Mouse (Mus musculus) right cerebral cortex, postnatal 4 days (tissue): ENCODE data around the gene Gm5741.
"Not testable (repeated sequence)": the region's sequence is repeated elsewhere in the genome, so short reads cannot be mapped to it uniquely, and the experiment has no call there.

Experiments used
- DNase-seq: peaks from one replicate; pipeline ENCODE4 v3.0.0-alpha.2; 2022

The Gm5741 gene

DNA sequence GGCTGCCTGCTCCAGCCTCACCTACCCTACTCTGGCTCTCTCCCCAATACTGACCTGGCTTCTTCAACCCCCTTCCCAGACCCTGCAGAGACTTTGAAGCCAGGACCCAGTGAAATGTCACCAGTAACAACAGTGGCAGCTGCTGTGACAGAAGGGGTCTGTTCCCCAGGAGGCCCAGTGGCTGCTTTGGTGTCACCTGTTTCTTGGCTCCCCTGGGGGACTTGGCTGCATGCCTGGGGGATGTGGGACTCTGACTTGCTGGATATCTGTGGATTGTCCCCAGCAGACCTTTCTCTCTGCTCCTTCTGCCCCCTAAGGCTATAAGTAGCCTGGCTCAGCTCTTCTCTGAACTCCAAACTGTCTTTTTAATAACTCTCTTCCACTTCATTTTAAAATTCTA is at the start of gene Gm5741:
Gm5741 (minus strand) TSS at position 1 of the 400 bp plus-strand sequence.
- DNase-seq, result no peak

- no peak for DNase-seq
These were observed 49.2 kb upstream of the Gm5741 start for GRCm38 (mm10) chr8:85116984-85117383.

- no peak for DNase-seq
These were observed 47.7 kb upstream of the Gm5741 start for GRCm38 (mm10) chr8:85115501-85115900.

GRCm38 (mm10) chr8:85113241-85113640 is 45.5 kb upstream of the Gm5741 start:
- no peak for DNase-seq

- no peak for DNase-seq
These were observed 32.4 kb upstream of the Gm5741 start for GRCm38 (mm10) chr8:85100076-85100665.

DNA sequence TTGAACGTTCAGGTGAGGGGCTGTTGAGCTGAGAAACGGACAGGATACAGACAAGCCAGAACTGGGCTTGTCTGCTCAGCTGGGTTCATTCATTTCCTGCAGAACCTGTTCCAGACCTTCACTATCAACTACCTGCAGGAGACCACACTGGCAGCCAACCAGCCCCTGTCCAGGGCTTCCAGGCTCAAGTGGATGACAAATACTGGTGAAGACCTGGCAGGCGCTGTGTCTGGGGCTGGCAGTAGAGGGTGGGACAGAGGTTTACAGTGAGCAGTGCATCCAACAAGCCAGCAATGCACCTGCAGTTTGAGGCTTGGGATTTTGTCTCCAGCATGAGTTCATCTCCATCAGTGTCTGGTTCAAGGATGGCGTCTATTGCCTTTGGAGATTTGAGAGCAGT is 29.1 kb upstream of the Gm5741 start:
- no peak for DNase-seq

DNA sequence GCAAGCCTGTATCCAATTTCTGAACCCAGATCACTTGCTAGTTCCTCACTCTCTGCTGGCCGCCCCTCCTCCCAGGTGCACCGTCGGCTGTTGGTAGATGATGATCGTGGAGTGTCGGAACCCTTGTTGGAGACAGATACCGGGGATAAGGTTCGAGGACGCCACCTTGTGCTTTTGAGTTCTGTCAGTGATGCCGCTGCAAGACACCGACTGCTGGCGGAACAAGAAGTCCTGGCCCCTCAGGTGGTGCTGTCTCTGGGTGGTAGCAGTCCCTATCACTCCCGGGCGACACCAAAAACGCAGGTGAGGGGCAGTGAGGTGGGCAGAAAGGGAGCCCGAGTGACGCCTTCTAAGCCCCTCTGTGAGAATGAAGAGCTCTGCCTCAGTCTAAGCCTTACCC is 28.4 kb upstream of the Gm5741 start:
- DNase-seq, result no peak

GRCm38 (mm10) chr8:85095566-85095965 is 27.8 kb upstream of the Gm5741 start:
- no peak for DNase-seq

DNA sequence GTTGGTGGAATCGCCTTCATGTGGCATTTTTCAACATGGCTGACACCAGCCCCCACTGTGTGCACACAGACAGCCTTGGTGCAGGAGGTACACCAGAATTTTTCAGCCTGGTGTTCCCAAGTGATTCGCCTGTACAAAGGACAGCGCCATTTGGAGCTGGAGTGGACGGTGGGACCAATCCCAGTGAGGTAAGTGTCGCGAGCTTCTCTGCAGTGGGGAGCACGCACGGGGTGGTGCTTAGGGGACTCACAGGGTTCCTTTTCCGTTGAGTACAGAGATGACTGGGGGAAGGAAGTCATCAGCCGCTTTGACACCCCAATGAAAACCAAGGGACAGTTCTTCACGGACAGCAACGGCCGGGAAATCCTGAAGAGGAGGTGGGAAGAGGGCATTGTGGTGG is 27.3 kb upstream of the Gm5741 start:
- no peak for DNase-seq

DNA sequence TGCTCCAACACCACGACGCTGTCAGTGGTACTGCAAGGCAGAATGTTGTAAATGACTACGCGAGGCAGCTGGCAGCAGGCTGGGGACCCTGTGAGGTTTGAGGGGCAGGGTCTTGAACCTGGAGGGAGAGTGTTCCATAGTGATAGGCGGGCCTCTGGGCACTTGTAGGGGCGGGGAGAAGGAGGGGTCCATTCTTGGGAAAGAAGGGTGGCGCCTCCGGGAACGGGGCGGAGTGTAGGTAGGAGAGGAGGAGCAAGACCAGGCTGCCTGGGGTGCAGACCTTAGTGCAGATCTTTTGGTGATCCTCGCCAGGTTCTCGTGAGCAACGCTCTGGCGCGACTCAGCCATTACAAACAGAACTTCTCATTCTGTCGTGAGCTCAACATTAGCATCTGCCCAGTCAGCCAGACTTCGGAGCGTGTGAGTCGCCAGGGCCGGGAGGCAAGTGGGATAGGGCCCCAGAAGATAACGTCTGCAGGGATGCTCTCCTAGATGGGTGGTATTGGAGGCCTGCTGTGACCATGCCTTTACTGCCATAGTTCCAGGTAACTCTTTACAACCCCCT is 23.8 kb upstream of the Gm5741 start:
- no peak for DNase-seq

DNA sequence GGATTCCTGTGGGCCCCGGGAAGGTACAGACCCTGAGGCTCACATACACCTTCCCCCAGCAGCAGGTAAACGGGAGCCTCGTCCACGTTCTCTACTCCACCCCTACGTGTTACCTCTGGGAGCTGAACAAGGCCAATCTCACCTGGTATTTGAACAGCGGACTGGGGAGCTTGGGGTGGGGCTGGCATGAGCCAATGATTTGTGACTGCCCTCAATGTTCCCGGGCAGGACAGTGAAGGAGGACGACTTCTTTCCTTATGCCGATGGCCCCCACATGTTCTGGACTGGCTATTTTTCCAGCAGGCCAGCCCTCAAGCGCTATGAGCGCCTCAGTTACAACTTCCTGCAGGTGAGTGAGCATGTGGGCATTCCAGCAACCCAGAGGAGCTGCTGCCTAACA is 23.1 kb upstream of the Gm5741 start:
- DNase-seq, result no peak

DNA sequence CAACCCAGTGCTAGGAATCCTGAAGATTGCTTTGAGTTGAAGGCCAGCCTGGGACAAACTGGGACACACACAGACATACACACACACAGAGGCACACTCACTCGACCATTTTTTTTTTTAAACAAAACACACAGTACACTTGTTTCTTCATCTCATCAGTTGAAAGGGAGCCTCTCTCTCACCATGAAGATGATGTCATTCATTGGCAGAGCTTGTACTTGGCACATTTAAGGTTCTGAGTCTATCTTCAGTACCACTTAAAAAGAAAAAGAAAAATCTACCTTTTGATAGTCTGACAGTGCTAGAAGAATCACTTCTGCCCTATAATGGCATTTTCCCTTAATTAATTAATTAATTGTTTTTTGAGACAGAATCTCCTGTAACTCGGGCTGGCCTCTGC is 21.0 kb upstream of the Gm5741 start:
- no peak for DNase-seq

DNA sequence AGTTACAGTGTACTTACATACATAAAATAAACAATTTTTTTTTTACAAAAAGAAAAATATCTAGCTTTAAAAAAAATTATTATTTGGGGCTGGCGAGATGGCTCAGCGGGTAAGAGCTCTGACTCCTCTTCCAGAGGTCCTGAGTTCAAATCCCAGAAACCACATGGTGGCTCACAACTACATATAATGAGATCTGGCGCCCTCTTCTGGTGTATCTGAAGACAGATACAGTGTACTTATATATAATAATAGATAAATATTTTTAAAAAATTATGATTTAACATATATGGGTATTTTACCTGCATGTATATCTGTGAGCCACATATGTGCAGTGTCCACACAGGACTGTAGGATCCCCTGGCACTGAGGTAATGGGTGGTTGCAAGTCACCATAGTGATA is 18.5 kb upstream of the Gm5741 start:
- no peak for DNase-seq

GRCm38 (mm10) chr8:85084633-85085032 is 16.9 kb upstream of the Gm5741 start:
- DNase-seq, result no peak

DNA sequence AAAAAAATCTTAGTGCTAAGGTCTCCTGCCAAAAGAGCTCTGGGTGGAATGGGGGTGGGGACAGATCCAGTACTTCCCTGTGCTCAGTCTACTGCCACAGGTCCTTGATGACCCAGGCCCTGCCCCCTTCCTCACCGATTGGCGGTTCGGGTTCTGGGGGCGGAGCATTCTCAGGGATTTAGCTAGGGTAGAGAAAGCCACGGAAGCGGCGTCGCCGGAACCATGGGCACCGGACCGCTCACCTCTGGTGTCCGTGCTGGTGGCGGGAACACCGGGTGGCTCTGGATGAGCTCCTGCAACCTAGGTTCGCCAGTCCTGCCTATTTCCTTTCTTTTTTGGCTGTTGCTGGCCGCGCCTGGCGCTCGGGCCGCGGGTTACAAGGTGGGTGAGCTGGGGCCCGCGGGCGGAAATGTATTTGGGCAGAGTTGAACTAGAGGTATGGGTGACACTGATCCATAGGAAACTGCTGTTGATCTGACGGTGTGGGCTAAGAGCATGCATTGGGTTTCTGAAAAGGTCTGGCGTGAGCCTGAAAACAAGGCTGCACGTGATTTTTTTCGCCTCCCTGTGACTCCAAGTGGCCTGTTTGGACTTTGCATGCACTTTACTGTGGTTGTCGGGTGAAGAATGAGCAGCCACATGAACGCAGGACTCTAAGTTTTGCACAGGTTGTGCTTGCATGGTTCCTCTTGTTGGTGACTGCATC is 15.5 kb upstream of the Gm5741 start, which contains the start of gene Man2b1:
Man2b1 (plus strand) TSS at position 163 of the 706 bp plus-strand sequence.
- peak; percentile 79 for DNase-seq

- DNase-seq, result not testable (repeated sequence)
These were observed 14.4 kb upstream of the Gm5741 start for GRCm38 (mm10) chr8:85082169-85082568.

- no peak for DNase-seq
These were observed 13.4 kb upstream of the Gm5741 start, which contains the start of gene Wdr83 for GRCm38 (mm10) chr8:85081216-85081555. Wdr83 (minus strand) TSS chr8:85081306.

GRCm38 (mm10) chr8:85080532-85081215 is 12.9 kb upstream of the Gm5741 start, which contains the start of gene Wdr83os:
Wdr83os (plus strand) TSS chr8:85080740.
- peak; percentile 58 for DNase-seq

DNA sequence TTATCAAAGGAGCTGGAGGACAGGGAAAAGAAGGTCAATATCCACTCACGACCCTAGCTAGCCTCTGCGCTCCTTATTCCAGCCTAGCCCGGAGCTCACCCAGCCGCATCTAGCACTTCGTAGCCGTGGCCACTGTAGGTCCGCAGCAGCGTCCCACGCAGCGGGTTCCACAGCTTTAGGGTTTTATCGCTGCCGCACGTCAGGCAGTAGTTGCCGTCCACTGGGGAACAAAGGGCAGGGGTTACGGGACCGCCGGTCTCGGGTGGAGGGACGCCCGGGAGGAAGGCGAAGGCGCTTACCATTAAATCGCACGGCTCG is 12.4 kb upstream of the Gm5741 start:
- DNase-seq, result peak; percentile 58

DNA sequence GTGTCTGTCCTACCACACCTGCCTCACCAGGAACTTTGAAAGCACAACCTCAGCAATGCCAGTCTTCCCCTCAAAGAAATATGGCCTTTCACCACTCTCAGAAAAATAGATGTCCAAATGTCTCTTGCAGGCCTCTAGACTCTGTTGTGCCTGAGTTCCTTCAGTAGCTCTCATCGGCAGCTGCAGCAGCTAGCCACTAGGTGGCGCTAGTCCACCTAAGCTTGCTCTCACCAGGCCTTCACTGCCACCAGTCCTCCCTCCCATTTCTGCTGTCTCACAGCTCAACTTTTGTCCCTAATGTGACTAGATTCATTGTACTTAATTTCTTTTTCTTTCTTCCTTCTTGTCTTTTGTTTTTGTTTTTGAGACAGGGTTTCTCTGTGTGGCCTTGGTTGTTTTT is 9.2 kb upstream of the Gm5741 start:
- peak; percentile 71 for DNase-seq

DNA sequence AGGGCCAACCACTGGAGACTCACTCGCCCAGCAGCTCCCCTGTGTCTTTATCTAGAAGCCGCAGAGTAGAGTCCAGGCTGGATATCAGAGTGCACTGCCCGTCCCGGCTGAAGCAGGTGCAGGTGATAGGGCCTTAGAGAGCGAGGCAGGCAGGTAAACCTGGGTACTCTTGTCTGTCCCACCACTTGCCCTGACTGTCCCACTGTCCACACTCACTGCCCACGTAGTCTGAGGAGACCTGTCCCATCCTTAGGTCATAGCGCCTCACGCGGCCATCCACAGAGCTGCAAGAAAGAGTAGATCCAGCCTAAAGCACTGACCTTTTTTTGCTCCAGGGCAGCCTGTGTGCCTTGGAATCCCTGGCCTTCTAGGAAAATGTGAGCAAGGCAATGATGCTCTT is 8.2 kb upstream of the Gm5741 start:
- peak; percentile 48 for DNase-seq

GRCm38 (mm10) chr8:85074617-85075016 is 6.8 kb upstream of the Gm5741 start:
- DNase-seq, result no peak

DNA sequence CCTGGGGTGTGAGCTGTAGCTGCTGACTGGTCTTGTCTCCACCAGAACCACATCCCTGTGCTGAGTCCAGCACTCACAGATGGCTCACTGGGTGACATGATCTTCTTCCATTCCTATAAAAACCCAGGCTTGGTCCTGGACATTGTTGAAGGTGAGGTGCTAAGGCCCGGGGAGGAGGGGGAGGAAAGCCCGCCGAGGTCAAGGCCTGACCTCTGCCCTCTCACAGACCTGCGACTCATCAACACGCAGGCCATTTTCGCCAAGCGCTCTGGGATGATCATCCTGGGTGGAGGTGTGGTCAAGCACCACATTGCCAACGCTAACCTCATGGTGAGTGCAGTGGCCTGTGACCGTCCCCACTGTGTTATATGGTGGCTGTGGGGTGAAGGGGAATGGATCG is 6.4 kb upstream of the Gm5741 start:
- DNase-seq, result no peak

GRCm38 (mm10) chr8:85073041-85073612 is 5.3 kb upstream of the Gm5741 start:
- no peak for DNase-seq
